Mouse (Mus musculus): ENCODE measurements around the gene Trp63. TPM values are rescaled to one million over a fixed set of nuclear protein-coding genes. Genes with fewer than 3 reads are reported as not detected.
A peak's percentile ranks its signal among the peaks of the same experiment; 100 is the strongest.

Gene Trp63
- polyA plus RNA-seq, 1 experiment = 0.74 TPM

DNA sequence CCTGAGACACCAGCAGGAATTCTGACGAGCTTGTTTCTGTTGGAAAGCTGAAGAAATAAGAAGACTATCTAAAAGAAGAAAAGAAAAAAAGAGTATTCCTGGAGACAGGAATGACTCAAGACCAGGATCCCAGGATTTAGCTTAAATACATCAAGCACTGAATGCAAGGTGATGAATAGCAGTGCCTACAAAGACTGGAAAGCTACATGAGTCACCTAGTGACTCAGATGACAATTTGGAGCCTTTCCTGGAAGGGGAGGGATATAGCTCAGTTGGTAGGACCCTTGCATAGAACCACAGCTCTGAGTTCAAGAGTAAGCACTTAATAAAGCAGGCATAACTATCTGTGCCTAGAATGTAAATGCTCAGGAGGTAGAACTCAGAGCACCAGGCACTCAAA is 93.9 kb downstream of the Trp63 start:
- DNase-seq (ENCODE audit: extremely low spot score in 1 of 2, low spot score in 1 of 2) = no peak

DNA sequence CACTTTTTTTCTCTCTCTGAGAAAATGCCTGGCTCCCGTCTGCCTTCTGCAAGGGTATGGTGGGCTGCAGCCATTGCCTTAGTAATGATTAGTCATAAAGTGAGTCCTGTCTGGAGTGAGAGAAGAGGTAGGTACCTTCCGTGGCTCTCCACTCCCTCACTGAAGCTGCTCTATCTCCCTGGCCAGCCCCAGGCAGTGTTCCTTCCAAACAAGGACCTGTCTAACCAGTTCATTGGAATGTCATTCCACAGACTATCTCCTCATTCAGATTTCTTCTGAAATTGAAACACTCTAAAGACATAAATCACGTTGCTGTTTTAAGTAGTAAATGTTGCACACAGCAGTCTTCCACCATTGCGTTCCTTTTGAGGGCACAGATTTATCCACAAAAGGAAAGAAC is 96.4 kb downstream of the Trp63 start:
- DNase-seq (ENCODE audit: extremely low spot score in 1 of 2, low spot score in 1 of 2) = no peak

DNA sequence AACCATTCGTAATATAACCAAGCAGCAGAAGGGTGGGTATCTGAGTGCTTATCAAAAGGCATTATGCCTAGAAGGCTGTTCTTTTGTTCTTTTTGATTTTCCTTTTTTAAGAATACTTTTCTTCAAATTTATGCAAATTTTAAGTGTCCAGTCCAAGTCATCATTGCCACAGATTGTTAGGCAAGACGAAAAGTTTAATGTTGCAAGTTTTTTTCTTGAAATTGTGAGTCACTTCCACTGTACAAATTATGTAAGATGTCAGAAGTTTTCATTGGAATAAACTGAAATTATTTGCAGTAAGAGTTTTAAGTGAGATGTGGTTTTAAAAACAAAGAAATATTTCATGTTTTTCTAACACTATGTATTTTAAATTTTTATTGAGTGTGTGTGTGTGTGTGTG is 100.7 kb downstream of the Trp63 start:
- no peak for DNase-seq (ENCODE audit: extremely low spot score in 1 of 2, low spot score in 1 of 2)

DNA sequence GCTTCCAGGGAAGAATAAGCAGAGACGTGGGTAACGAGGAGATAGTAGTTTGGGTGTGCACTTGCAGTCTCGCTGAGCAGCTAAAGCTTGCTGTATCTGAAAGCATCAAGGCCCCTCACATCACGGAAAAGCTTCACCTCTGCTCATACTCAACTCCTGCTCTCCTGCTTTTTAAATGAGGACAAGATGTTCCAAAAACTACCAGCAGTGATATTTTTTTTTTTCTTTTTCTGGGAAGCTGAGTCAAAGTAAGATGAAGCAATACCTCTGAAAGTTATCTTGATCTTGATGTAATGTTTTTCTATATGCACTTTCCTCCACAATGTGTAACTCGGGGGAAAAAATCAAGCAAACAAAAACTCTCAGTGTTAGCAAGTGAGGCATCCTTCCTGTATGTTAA is 102.9 kb downstream of the Trp63 start:
- no peak for DNase-seq (ENCODE audit: extremely low spot score in 1 of 2, low spot score in 1 of 2)

DNA sequence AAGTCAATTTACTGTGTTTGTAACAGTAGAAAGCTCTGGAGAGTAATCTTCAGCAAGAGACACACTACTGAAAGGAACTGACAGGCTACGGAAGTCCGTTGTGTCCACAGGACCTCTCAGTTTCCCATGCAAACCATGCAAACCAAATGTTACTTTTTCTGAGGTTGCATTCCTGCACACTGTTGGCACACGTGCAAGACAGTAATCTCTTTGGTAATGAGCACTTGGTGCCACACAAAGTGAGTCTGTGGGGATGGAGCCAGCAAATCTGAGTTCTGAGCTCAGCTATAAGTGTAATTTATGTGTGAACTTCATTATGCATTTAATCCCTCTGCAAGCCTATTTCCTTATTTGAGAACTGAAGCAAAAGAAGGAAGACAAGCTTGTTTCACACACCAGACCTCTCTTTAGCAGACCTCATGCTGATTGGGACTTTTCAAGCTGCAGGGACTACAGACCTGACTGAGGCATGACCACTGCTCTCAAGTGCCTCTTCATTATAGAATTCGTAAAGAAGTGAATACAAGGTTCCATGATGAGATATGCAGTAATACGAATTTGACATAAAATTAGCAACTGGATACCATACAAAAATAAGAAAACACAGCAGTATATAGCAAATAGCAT is 109.2 kb downstream of the Trp63 start:
- peak in 1 of 2 experiments; percentile 22 for DNase-seq (ENCODE audit: extremely low spot score in 1 of 2, low spot score in 1 of 2)

DNA sequence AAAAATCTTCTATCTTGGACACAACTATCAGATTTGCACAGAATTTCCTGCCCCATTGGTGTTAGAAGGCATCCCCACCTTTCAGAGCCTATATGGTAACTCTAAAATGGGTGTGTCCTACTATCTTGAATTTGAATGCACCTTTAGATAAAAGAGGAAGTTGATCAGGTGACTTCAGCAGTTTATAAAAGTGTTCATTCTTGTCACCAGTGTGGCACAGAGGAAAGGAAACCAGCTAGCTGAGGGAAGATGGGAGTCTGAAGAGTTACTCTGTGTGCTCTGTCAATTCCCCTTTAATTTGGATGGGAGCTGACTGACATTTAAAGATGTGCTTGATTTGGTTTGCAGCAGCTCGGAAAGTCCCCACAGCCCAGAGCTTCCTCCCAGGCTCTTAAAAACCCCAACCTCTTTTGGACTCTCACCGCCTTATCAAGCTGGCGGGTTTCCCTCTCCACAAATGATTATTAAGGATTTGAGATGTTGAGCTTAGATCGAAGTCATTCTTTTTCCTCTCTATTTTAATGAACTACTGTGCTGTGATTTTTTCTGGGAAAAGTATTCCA is 114.2 kb downstream of the Trp63 start:
- no peak for DNase-seq (ENCODE audit: extremely low spot score in 1 of 2, low spot score in 1 of 2)

DNA sequence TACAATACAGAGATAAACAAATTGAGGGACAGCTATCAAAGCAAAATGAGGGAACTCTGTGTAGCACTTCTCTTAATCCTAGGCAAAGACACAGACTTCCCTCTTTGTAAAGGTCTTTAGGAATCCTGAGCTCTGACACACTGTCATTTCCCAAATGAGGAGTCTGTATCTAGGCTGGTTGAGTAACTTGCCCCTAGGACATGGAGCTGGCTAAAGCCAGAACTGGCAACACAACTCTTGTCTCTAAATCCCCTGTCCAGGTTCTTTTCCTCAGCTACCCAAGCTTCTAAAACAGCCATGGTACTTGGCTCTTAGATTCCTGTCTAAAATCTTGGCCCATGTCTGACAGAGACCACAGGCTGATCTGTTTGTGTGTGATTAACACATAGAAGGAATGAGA is 116.1 kb downstream of the Trp63 start:
- no peak for DNase-seq (ENCODE audit: extremely low spot score in 1 of 2, low spot score in 1 of 2)

DNA sequence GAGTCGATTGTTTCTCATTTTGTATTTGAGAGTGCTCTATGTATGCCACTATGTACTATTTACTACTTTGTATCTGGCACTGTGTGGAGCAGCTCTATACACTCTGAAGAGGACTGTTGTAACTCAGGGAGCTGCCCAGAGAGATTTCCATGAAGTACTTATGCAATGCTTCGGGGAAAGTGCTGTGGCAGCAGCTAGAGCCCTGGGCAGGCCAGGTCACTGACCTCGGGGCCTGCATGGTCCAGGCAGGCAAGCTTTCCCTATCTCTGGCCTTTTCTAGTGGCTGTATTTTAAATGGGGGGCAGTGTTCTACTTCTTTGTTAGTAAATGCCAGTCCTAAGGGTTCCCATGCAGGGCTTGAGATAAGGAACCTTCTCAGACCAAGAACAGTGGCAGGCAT is 121.4 kb downstream of the Trp63 start:
- DNase-seq (ENCODE audit: extremely low spot score in 1 of 2, low spot score in 1 of 2) = no peak

DNA sequence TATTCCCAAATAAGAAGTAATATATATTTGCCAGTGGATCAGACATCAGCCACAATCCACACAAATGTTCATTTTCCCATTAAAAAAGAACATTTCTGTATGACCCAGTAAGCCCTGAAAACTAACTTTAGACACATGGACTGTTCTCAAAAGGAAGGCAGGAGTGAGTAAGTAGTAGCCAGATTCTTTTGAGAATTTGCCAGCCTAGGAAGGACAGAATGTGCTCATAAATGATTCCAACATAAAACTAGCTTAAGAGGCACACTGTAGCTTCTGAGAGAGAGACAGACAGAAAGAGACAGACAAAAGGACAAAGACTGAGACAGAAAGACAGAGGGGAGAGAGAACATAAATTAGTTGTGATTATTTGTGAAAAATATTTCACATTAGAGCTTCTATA is 123.6 kb downstream of the Trp63 start:
- no peak for DNase-seq (ENCODE audit: extremely low spot score in 1 of 2, low spot score in 1 of 2)

DNA sequence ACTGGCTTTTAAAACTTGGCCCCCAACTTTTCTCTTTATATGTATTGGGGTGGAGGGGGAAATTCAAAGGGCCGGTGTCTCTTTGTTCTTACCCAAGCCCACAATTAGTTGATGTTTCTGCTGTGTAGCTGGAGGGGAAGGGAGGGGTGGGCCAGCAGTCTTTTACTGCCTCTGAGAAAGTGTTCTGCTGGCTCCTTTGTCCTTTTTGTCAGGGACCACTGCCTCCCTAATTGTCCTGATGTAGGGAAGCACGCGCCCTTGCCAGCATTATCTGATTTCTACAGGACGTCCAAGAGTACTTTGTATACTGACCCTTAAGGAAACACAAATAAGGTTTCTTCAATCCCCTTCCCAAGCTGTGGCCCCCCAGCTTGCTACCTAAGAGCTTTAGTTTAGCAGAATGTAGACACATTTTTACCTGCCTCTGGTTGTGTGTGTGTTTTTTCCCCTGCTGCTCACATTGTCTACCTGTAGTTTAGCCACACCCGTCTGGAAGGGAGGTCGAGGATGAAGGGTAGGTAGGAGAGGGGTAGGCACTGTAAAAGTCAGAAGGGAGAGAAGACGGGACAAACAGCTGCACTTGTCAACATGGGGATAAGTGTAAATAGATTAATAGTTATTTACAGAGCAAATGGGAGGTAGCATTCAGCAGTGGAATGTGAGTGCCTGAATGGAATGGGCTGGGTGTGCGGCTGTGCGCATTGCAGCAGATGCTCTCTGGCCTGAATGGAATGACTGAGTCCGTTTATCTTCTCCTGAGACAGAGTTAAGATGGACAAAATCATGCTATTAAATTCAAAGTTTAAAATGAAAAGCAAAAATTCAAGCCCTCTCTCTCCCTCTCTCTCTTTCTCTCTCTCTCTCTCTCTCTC is 134.4 kb downstream of the Trp63 start:
- DNase-seq (ENCODE audit: extremely low spot score in 1 of 2, low spot score in 1 of 2) = no peak

DNA sequence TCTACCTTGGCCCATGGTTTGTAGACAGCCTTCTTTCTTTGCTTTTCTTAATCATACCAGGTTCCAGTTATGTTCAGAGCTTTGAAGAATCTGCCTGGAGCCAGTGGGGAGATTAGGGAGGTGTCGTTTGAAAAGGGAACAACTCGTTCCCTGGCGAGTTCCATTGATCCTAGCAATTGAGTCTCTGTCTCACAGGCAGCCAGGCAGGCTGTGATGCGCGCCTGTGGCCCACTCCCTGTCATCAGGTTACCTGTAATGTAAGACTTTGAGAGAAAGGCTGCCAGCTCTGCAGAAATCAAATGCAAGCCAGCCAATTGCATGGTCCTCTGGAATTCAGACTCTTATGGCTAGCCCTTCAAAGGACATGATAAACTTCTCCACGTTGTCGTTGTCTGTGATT is 142.5 kb downstream of the Trp63 start:
- no peak for DNase-seq (ENCODE audit: extremely low spot score in 1 of 2, low spot score in 1 of 2)

DNA sequence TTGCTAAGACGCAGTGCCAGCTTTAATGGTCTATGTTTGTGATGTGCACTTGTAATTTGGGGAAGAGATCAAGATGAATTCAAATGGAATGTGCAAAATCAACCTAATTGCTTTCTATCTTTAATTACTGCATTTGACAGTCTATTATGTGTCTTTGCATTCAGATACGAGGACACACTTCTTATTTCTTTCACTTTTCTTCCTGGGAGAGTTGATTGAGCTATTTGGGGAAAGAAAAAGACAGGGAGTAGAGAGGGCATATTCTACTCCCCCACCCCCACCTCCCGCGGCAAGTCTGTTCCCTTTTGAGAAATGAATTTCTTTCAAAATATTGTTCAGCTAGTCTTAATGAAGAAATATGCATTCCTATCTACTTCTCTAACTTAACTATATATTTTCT is 149.0 kb downstream of the Trp63 start:
- no peak for DNase-seq (ENCODE audit: extremely low spot score in 1 of 2, low spot score in 1 of 2)

DNA sequence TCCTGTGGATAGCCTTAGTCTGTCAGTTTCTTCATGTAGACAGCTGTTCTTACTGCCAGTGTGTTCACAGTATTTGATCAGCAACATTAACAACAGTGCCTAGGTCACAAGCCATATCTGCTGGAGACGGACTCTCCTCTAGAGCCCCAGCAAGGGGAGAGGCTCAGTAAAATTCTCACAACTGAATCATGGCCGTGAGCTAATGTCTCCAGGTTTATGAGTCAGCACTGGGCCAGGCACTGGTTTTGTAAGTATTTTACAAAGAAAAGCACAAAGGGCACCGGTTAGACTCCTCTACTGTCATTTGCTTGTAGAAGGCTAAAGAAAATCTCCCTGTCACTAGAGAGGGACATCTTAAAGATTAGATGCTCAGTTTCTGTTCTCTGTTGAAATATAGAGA is 151.7 kb downstream of the Trp63 start:
- DNase-seq (ENCODE audit: extremely low spot score in 1 of 2, low spot score in 1 of 2) = no peak

DNA sequence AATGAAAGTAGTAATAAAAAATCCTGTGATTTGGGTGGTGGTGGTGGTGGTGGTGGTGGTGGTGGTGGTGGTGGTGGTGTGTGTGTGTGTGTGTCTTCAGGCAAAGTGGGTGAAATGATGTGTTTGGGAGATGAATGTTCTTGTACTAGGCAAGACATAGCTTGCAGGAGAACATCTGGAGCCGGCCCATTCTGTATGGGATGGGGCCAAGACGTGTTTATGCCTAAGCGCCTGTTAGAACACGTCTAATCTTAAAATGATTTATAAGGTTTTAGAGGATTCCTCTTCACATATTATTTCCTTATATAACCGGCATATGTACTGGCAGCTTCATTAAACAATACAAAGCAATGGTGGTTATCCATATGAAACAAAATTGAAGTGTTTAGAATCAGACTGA is 152.2 kb downstream of the Trp63 start:
- no peak for DNase-seq (ENCODE audit: extremely low spot score in 1 of 2, low spot score in 1 of 2)

DNA sequence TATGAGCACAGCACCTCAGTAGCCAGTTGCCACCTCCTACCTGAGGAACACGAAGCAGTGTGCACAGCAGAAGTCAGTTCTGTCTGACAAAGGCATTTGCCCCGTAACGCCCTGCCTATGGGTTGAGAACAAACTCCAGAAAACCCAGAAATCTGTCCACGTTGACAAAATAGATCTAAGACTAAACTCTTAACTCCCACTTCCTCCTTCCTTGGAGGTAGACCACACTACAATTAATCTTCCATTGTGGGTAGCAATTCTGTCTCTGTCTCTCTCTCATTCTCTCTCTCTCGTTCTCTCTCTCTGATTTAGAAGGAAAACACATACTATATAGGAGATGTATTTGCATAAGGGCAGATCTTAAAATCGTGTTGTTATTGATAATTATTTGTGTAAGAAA is 159.4 kb downstream of the Trp63 start:
- no peak for DNase-seq (ENCODE audit: extremely low spot score in 1 of 2, low spot score in 1 of 2)

DNA sequence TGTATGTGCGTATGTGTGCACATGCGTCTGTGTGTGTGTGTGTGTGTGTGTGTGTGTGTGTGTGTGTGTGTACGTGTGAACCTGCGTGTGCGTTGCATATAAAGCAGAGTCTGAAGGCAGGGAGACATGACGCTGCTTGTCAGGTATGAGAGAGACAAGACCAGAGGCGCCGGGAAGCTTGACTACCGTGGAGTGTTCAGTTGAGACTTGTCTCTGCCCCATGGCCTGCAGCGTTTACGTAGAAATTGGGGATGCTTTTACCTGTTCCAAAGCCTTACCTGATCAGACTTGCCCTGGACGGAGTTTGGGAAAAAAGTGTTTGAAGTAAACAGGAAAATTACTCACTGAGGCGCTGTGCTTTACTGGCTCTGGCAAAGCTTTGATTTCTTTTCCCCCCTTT is 160.1 kb downstream of the Trp63 start:
- no peak for DNase-seq (ENCODE audit: extremely low spot score in 1 of 2, low spot score in 1 of 2)

DNA sequence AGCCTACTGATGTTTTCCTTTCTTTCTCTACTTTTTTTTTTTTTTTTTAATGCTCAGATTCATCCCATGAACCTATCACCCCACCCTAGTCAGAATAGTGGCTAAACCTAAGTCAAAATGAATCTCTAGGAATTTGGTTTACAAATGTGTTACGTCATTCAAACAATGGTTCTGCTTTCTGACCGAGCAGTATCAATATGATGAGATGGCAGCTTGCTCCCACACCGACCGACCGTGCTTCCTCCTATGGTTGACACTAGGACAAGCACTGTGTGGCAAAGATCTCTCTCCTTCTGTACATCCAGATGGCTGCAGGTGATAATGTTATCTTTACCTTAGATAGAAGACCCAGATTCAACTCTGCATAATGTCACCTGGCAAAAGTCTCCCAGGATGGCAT is 163.0 kb downstream of the Trp63 start:
- DNase-seq (ENCODE audit: extremely low spot score in 1 of 2, low spot score in 1 of 2) = no peak

DNA sequence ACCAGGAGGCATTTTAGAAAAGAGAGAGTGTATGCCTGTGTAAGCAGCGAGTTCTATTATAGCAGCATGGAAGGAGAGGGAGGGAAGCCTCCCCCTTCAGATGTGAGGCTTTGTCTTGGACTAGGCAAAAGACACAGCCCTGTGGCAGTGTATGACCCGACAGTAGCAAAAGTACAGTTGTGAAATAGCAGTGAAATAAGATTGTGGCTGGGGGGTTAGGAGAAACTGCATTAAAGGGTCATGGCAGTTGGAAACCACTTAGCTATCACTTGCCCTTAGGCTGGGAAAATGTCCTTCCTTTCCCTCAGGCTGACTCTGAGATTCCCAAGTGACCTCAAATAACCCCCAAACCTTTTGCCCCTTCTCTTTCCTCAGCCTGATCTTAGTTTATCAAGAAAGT is 164.9 kb downstream of the Trp63 start:
- no peak for DNase-seq (ENCODE audit: extremely low spot score in 1 of 2, low spot score in 1 of 2)

DNA sequence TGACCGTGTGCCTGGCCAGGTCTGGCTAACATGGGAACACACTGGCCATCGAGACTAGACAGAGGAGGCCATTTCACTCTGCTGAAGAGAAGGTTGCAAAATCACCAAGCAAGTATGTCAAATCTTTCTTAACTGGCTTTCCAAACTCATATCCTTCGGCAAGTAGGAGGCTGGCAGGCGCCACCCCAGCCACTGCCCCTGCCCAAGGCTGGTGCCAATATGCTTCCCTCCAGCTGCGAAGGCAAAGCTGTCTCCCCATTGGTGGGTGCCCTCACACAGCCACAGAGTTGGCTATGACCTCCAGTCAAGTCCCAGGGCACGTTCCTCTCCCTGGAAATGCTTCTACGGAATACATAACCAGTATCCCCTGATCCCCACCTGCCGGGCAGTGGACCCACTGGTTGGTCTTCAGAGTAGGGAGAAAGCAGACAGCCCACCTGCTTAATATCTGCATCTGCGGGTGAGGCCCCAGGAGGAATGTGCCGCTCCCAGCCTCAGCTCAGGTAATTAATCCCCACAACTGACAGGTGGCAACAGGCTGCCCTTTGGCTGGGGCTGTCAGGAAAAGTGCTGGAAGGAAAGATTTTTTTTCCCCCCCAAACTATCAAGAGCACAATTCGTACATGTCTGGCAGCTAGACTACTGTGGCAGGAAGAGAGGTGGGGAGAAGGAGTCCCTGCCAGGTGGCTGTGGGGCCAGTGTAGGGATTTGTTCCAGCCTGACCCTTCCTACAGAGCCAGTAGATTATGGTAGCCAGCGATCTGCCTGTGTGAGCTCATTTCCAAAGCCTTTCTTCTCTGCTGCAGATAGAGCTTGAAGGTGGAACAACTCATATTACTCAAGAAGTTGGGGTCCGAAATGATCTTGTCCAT is 166.3 kb downstream of the Trp63 start:
- DNase-seq (ENCODE audit: extremely low spot score in 1 of 2, low spot score in 1 of 2) = no peak

DNA sequence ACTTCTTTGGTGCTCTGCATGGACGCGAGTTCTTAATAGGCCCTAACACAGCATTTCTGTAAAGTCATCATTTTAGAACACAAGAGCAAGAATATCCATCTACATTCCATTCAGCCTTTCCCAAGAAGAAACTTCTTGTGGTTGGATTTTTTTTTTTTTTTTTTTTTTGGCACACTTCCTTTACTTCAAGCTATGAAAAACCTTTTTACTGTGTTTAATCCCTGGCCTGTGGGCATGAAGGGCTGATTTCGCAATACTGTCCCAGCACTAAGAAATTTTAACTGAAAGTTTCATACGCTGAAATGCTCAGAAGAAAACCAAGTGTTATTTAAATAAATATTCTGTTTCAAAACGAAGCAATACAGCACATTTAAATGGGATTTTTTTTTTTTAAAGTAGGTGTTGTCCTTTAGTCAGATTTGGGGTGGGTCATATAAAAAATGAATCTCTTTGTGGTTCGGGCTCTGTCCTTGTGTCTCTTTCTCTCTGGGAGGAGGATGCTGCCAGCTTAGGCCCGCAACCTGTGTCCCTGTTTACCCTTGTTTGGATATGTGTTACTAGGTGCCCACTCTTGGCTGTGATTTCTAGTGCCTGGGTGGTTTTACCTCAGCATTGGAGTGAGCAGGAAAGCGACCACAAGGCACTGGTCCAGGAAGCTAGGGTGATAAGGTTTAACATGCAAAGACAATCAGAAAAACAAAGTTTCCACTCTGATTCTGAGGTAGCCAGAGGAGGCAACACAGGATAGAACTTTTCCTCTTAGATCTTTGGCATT is 177.4 kb downstream of the Trp63 start:
- no peak for DNase-seq (ENCODE audit: extremely low spot score in 1 of 2, low spot score in 1 of 2)

Measured in frontal cortex, adult 2 months (tissue).